12 mouse cellular contexts compared by ENCODE assay signal in the genomic region with DNA sequence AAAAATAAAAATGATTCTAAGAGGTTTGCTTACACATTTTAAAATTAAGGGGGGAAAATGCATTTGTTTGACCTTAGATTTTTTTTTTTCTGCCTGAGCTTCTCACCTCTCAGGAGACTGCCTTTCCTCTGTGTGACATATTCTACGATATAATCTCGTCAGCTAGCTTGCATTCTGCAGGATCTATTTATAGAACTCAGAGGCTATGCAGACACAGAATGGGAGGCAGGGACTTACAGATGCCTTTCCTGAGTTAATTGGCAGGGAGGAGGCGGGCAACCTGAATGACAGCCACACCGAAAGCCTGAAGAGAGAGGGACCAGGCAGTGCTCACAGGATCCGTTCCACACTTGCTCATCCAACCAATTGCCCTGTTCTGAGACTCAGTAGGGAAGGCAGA. TPM values are rescaled to one million over a fixed set of nuclear protein-coding genes. Genes with fewer than 3 reads are reported as not detected.
DNase-seq lines count a peak whose midpoint lies in the region; ATAC-seq and TF ChIP-seq lines count a peak whose summit lies in the region.
"Had no signal": no experiment of that assay in that cellular context is flagged by ENCODE, and none has a peak within 500 bp of the region (broad histone marks: within the 10 kb centered on the region; RNA-seq: fewer than 3 reads in every experiment).

No protein-coding gene starts in this region.

- no peak overlapping the region for H3K4me2 ChIP-seq in heart, embryonic 14.5 days (ENCODE audit: low read length)
- no peak overlapping the region for H3K4me2 ChIP-seq in neural tube, embryonic 15.5 days

- intact Hi-C loops in left cerebral cortex, adult 2 months (cut with DNase I): no loop called here

- no peak for TF ChIP-seq CTCF in left cerebral cortex, adult 2 months (IDR thresholded peaks at IDR 0.05)

- WGBS in heart, embryonic 14.5 days: 9% methylated on average over 5 of the region's 5 CpGs
- WGBS in neural tube, embryonic 15.5 days: 17% methylated on average over 5 of the region's 5 CpGs

- no peaks in the 10 kb centered on the region for H3K9me3 ChIP-seq in heart, embryonic 14.5 days (ENCODE audit: control insufficient read depth, low read length)
- H3K9me3 ChIP-seq in neural tube, embryonic 15.5 days (replicated peaks): no peaks in the 10 kb centered on the region

- ATAC-seq in heart, embryonic 14.5 days (ENCODE audit: insufficient number of reproducible peaks, insufficient read depth, low FRiP score, low read depth): peak; percentile 82
- no peak for ATAC-seq in neural tube, embryonic 15.5 days (ENCODE audit: low FRiP score)
- no peak for ATAC-seq in erythroblast, adult 5-6 weeks (replicated peaks; ENCODE audit: low FRiP score, poor library complexity, severe bottlenecking)

- peaks cover 6 to 14% of the 10 kb centered on the region in 2 experiments for H3K4me1 ChIP-seq in heart, embryonic 14.5 days (ENCODE audit: control insufficient read depth in 2 of 2, insufficient read depth in 2 of 2, low read length in 2 of 2)
- H3K4me1 ChIP-seq in neural tube, embryonic 15.5 days: peaks cover 9% of the 10 kb centered on the region

- peak overlapping the region; percentile 61 for H3K27ac ChIP-seq in left cerebral cortex, adult 2 months
- H3K27ac ChIP-seq in heart, embryonic 14.5 days (replicated peaks in 1 of 2; ENCODE audit: control insufficient read depth in 1 of 2, insufficient read depth in 1 of 2, low read depth in 2 of 2, low read length in 2 of 2): peak overlapping the region in 1 of 2 experiments; percentile 81; a peak in 2 of 4 replicates
- H3K27ac ChIP-seq in neural tube, embryonic 15.5 days (replicated peaks): peak overlapping the region; percentile 60

- H3K36me3 ChIP-seq in heart, embryonic 14.5 days (ENCODE audit: control insufficient read depth, insufficient read depth, low read length): no peaks in the 10 kb centered on the region
- no peaks in the 10 kb centered on the region for H3K36me3 ChIP-seq in neural tube, embryonic 15.5 days

- peak; percentile 42 to 48 for DNase-seq in cerebellum, postnatal 25 days
- DNase-seq in cerebellum, adult 8-10 months: no peak
- DNase-seq in left cerebral cortex, adult 2 months (ENCODE audit: extremely low spot score in 1 of 2, low spot score in 2 of 2): no peak
- DNase-seq in left cerebral cortex, adult 18-20 months (ENCODE audit: low spot score in 2 of 2): no peak
- DNase-seq in adrenal gland, postnatal 10 days: no peak
- DNase-seq: lung, postnatal 14 days; right cerebral cortex, postnatal 14 days had no signal

- H3K9ac ChIP-seq in heart, embryonic 14.5 days (ENCODE audit: low read length): no peak overlapping the region
- H3K9ac ChIP-seq in neural tube, embryonic 15.5 days (replicated peaks): no peak overlapping the region

- H3K4me3 ChIP-seq in left cerebral cortex, adult 2 months: no peak overlapping the region
- H3K4me3 ChIP-seq in heart, embryonic 14.5 days (ENCODE audit: control insufficient read depth in 1 of 2, insufficient read depth in 1 of 2, low read depth in 1 of 2, low read length in 2 of 2): no peak overlapping the region
- H3K4me3 ChIP-seq in neural tube, embryonic 15.5 days (replicated peaks): no peak overlapping the region
- H3K4me3 ChIP-seq: myocyte had no signal

- H3K27me3 ChIP-seq in heart, embryonic 14.5 days (ENCODE audit: control insufficient read depth, insufficient read depth, low read length): no peaks in the 10 kb centered on the region
- H3K27me3 ChIP-seq in neural tube, embryonic 15.5 days (replicated peaks): no peaks in the 10 kb centered on the region

RNA-seq across cellular contexts. Expression of gene Mapk10, which starts 34.1 kb away (rescaled TPM):
- 100 to 1,000 TPM; 475 to 532 TPM for total RNA-seq in left cerebral cortex, adult 2 months (2021)
- total RNA-seq in left cerebral cortex, adult 18-20 months (2021): 100 to 1,000 TPM; 521 to 526 TPM
- 2.0 and 4.1 TPM in 2 replicates for polyA plus RNA-seq in heart, embryonic 14.5 days (2014; fragmentation: Nextera tagmentation; extraction: Ambion mirVana)
- 78.7 and 90.3 TPM in 2 replicates for polyA plus RNA-seq in neural tube, embryonic 15.5 days (2015; fragmentation: Nextera tagmentation; extraction: Ambion mirVana)
- total RNA-seq in adrenal gland, postnatal 10 days (2021): 10 to 100 TPM; 11.9 to 14.9 TPM
- total RNA-seq in erythroblast, adult 5-6 weeks (2015; ENCODE audit: low replicate concordance): not detected in 2 replicates
- total RNA-seq in erythroblast, adult 5-6 weeks (2017; ENCODE audit: low replicate concordance): not detected in 2 replicates
- total RNA-seq: hematopoietic stem cell, adult 5-6 weeks had no signal

Comparison
In these comparisons a context has a peak if more than half of its experiments do, and no peak if none do; other contexts are left out.
1. DNase-seq: peak in cerebellum, postnatal 25 days (2 of 2); none in cerebellum, adult 8-10 months (single experiment), left cerebral cortex, adult 2 months (0 of 2), left cerebral cortex, adult 18-20 months (0 of 2) and adrenal gland, postnatal 10 days (single experiment).
2. RNA of gene Mapk10, which starts 34.1 kb away (total RNA-seq): 475 to 532 TPM in left cerebral cortex, adult 2 months and 521 to 526 TPM in left cerebral cortex, adult 18-20 months; 11.9 to 14.9 TPM in adrenal gland, postnatal 10 days and not detected in erythroblast, adult 5-6 weeks; every median in the first group is over 10 times any median in the second.